Mouse (Mus musculus): ENCODE results near the gene Mib2. TPM values are rescaled to one million over a fixed set of nuclear protein-coding genes. Genes with fewer than 3 reads are reported as not detected.

Mib2 gene
- 10.8 and 11.4 TPM in 2 replicates for polyA plus RNA-seq (2015; fragmentation: Nextera tagmentation; extraction: Ambion mirVana)

GRCm38 (mm10) chr4:155668689-155669597 lies at the start of gene Mib2:
TSS of gene Mib2 (minus strand) at chr4:155669198.

GRCm38 (mm10) chr4:155704721-155705591 lies 36.0 kb upstream of the Mib2 start, which contains the start of gene Ssu72:
TSS of gene Ssu72 (plus strand) at chr4:155704800.

GRCm38 (mm10) chr4:155694111-155694481 lies 25.1 kb upstream of the Mib2 start, which contains the start of gene Fndc10:
TSS of gene Fndc10 (plus strand) at chr4:155694342.

GRCm38 (mm10) chr4:155653086-155653450 lies 15.9 kb downstream of the Mib2 start, which contains the start of gene Mmp23:
TSS of gene Mmp23 (minus strand) at chr4:155653384.

GRCm38 (mm10) chr4:155645308-155645707 lies 23.7 kb downstream of the Mib2 start, which contains the start of gene Gm10563:
TSS of gene Gm10563 (minus strand) at chr4:155645408.

GRCm38 (mm10) chr4:155624338-155625291 lies 44.4 kb downstream of the Mib2 start, which contains the start of gene Cdk11b:
TSS of gene Cdk11b (plus strand) at chr4:155624854.

Other genes with a start within 250 kb of the Mib2 start
- not detected in 2 replicates for gene Tmem52, start 200.1 kb downstream of the Mib2 start, polyA plus RNA-seq (2015; fragmentation: Nextera tagmentation; extraction: Ambion mirVana)
- 288 and 312 TPM in 2 replicates for gene Gnb1, start 177.8 kb downstream of the Mib2 start, polyA plus RNA-seq (2015; fragmentation: Nextera tagmentation; extraction: Ambion mirVana)
- gene Nadk, start 106.8 kb downstream of the Mib2 start, polyA plus RNA-seq (2015; fragmentation: Nextera tagmentation; extraction: Ambion mirVana): 66.8 and 68.5 TPM in 2 replicates
- gene Slc35e2, start 67.8 kb downstream of the Mib2 start, polyA plus RNA-seq (2015; fragmentation: Nextera tagmentation; extraction: Ambion mirVana): 3.1 and 3.8 TPM in 2 replicates
- 45.0 and 53.4 TPM in 2 replicates for gene Cdk11b, start 44.3 kb downstream of the Mib2 start, polyA plus RNA-seq (2015; fragmentation: Nextera tagmentation; extraction: Ambion mirVana)
- gene Gm10563, start 23.8 kb downstream of the Mib2 start, polyA plus RNA-seq (2015; fragmentation: Nextera tagmentation; extraction: Ambion mirVana): not detected in 2 replicates
- gene Mmp23, start 15.8 kb downstream of the Mib2 start, polyA plus RNA-seq (2015; fragmentation: Nextera tagmentation; extraction: Ambion mirVana): 143 and 158 TPM in 2 replicates
- 10.4 and 10.8 TPM in 2 replicates for gene Fndc10, start 25.1 kb upstream of the Mib2 start, polyA plus RNA-seq (2015; fragmentation: Nextera tagmentation; extraction: Ambion mirVana)
- 133 and 144 TPM in 2 replicates for gene Ssu72, start 35.6 kb upstream of the Mib2 start, polyA plus RNA-seq (2015; fragmentation: Nextera tagmentation; extraction: Ambion mirVana)
- gene Tmem240, start 65.6 kb upstream of the Mib2 start, polyA plus RNA-seq (2015; fragmentation: Nextera tagmentation; extraction: Ambion mirVana): 0.35 and 0.58 TPM in 2 replicates
- gene Atad3a, start 91.9 kb upstream of the Mib2 start, polyA plus RNA-seq (2015; fragmentation: Nextera tagmentation; extraction: Ambion mirVana): 43.9 and 46.1 TPM in 2 replicates
- 47.5 and 51.7 TPM in 2 replicates for gene Vwa1, start 105.5 kb upstream of the Mib2 start, polyA plus RNA-seq (2015; fragmentation: Nextera tagmentation; extraction: Ambion mirVana)
- gene Tmem88b, start 116.7 kb upstream of the Mib2 start, polyA plus RNA-seq (2015; fragmentation: Nextera tagmentation; extraction: Ambion mirVana): 0.40 and 0.45 TPM in 2 replicates
- 0.16 and 0.24 TPM in 2 replicates for gene Ankrd65, start 121.2 kb upstream of the Mib2 start, polyA plus RNA-seq (2015; fragmentation: Nextera tagmentation; extraction: Ambion mirVana)
- gene Mrpl20, start 133.7 kb upstream of the Mib2 start, polyA plus RNA-seq (2015; fragmentation: Nextera tagmentation; extraction: Ambion mirVana): 437 and 466 TPM in 2 replicates
- 104 and 106 TPM in 2 replicates for gene Ccnl2, start 143.3 kb upstream of the Mib2 start, polyA plus RNA-seq (2015; fragmentation: Nextera tagmentation; extraction: Ambion mirVana)
- gene Aurkaip1, start 162.1 kb upstream of the Mib2 start, polyA plus RNA-seq (2015; fragmentation: Nextera tagmentation; extraction: Ambion mirVana): 119 and 125 TPM in 2 replicates
- 126 and 133 TPM in 2 replicates for gene Mxra8, start 170.5 kb upstream of the Mib2 start, polyA plus RNA-seq (2015; fragmentation: Nextera tagmentation; extraction: Ambion mirVana)
- gene Dvl1, start 178.2 kb upstream of the Mib2 start, polyA plus RNA-seq (2015; fragmentation: Nextera tagmentation; extraction: Ambion mirVana): 5.5 and 8.2 TPM in 2 replicates
- gene Tas1r3, start 194.2 kb upstream of the Mib2 start, polyA plus RNA-seq (2015; fragmentation: Nextera tagmentation; extraction: Ambion mirVana): 0.12 and 0.15 TPM in 2 replicates
- gene Cptp, start 200.2 kb upstream of the Mib2 start, polyA plus RNA-seq (2015; fragmentation: Nextera tagmentation; extraction: Ambion mirVana): 11.3 and 12.5 TPM in 2 replicates
- 27.6 and 27.8 TPM in 2 replicates for gene Ints11, start 200.3 kb upstream of the Mib2 start, polyA plus RNA-seq (2015; fragmentation: Nextera tagmentation; extraction: Ambion mirVana)
- gene Pusl1, start 222.6 kb upstream of the Mib2 start, polyA plus RNA-seq (2015; fragmentation: Nextera tagmentation; extraction: Ambion mirVana): 37.0 and 40.7 TPM in 2 replicates
- 9.9 and 10.4 TPM in 2 replicates for gene Acap3, start 222.6 kb upstream of the Mib2 start, polyA plus RNA-seq (2015; fragmentation: Nextera tagmentation; extraction: Ambion mirVana)

Measured in urinary bladder, postnatal 0 days (tissue).